Mouse (Mus musculus): ENCODE results near the gene Nr2c2ap. TPM values are rescaled to one million over a fixed set of nuclear protein-coding genes. Genes with fewer than 3 reads are reported as not detected.

Nr2c2ap gene
- 27.2 and 30.4 TPM in 2 replicates for polyA plus RNA-seq (2015; fragmentation: Nextera tagmentation; extraction: Ambion mirVana)

DNA sequence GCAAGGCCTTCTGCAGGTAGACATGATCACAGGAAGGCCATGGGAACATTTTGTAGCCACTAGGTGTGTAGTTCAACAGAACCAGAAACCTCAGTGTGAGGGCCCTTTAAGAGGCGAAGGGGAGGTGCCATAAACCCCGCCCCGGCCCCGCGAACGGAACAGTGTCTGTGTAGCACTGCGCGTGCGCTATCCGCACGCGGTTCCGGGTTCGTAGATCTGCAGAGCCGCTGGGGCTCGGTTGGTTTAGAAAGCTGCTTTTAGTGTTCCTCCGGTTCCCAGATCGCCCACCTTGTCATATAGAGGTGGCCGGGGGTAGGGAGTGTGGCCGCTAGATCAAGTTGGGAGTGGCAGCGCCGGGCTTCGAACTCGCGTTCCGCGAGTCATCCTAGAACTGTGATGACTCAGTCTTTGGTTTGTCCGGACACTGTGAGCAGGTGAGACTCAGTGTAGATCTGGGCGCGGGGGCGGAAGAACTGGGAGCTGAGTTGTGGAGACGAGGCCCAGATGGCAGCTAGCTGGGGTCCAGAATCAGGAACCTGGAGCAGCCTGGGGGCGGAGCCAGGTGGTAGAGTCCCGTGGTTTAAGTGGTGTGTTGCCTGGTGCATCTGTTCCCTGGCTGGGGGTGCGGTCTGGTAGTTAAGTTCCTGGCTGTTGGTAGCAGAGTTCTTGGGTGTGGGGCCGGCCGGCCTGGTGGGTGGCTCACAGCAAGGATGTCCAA, at the start of gene Nr2c2ap:
Nr2c2ap (plus strand) TSS at position 168 of the 718 bp plus-strand sequence.
- 2% methylated on average over 37 of the region's 37 CpGs for WGBS
- Histone ChIP-seq H3K36me3 (peaks cover 36% of the 10 kb centered on the region), H3K4me1 (replicated peaks) (peaks cover 10% of the 10 kb centered on the region), H3K4me3 (replicated peaks) (peak within 1 kb of the TSS; percentile 68), H3K4me2 (replicated peaks) (peak within 1 kb of the TSS; percentile 81), H3K9ac (replicated peaks) (peak within 1 kb of the TSS; percentile 71), H3K27me3 (no peaks in the 10 kb centered on the region), H3K9me3 (no peaks in the 10 kb centered on the region), H3K27ac (peak within 1 kb of the TSS; percentile 42; the same call in 1 of the 2 replicates)
- peak; percentile 90 for ATAC-seq

DNA sequence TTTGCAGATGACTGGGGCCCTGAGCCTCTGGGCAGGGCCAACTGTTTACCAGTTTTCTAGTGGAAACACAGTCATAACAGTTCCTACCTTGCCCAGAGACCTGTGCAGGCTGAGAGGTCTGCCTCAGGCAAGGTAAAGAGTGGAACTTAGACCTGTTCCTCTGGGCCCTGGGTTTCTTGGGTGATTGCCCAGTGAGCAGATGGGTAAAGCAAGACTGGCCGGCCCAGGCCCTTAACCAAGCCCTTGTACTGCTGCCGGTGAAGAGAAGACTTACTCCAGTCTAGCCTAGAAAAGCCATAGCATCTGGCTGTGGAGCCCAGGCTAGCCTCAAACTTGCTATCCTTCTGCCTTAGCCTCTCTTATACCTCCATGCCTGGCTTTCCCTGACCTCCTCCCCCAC, 49.2 kb upstream of the Nr2c2ap start:
- Histone ChIP-seq H3K27ac (no peak overlapping the region), H3K9me3 (no peaks in the 10 kb centered on the region), H3K36me3 (peaks cover 15% of the 10 kb centered on the region; the same call in 1 of the 2 replicates), H3K4me1 (replicated peaks) (peaks cover 19% of the 10 kb centered on the region), H3K4me2 (replicated peaks) (no peak overlapping the region), H3K9ac (replicated peaks) (no peak overlapping the region), H3K4me3 (replicated peaks) (no peak overlapping the region), H3K27me3 (peaks cover 58% of the 10 kb centered on the region)
- ATAC-seq = no peak
- 91% methylated on average over 2 of the region's 2 CpGs for WGBS

DNA sequence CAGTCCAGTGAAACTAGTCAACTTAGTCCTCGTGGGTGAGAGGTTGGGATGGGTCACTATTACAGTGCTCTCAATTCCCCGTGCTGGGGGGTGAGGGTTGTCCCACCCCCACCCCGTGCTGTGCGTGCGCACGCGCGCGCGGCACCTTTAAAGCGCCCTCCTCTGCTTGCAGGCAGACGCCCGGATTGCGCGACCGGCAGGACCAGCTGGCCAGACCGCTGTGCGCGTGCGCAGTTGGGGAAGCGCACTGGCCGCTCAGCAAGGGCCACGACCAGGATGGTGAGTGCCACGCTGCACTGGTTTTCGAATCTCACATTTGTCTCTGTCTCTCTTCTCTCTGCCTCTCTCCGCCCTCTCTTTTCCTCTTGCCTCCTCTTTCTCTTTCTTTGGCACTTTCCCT, 47.8 kb upstream of the Nr2c2ap start, which contains the start of gene Hapln4:
Hapln4 (plus strand) TSS at position 173 of the 400 bp plus-strand sequence.
- Histone ChIP-seq H3K9me3 (no peaks in the 10 kb centered on the region), H3K36me3 (peaks cover 11% of the 10 kb centered on the region; the same call in 1 of the 2 replicates), H3K9ac (replicated peaks) (peak within 1 kb of the TSS; percentile 60), H3K4me3 (replicated peaks) (peak within 1 kb of the TSS; percentile 45), H3K4me1 (replicated peaks) (peaks cover 30% of the 10 kb centered on the region), H3K27ac (no peak within 1 kb of the TSS), H3K27me3 (peaks cover 71% of the 10 kb centered on the region), H3K4me2 (replicated peaks) (peak within 1 kb of the TSS; percentile 74)
- WGBS = under 1% methylated on average over 25 of the region's 26 CpGs
- ATAC-seq = no peak

DNA sequence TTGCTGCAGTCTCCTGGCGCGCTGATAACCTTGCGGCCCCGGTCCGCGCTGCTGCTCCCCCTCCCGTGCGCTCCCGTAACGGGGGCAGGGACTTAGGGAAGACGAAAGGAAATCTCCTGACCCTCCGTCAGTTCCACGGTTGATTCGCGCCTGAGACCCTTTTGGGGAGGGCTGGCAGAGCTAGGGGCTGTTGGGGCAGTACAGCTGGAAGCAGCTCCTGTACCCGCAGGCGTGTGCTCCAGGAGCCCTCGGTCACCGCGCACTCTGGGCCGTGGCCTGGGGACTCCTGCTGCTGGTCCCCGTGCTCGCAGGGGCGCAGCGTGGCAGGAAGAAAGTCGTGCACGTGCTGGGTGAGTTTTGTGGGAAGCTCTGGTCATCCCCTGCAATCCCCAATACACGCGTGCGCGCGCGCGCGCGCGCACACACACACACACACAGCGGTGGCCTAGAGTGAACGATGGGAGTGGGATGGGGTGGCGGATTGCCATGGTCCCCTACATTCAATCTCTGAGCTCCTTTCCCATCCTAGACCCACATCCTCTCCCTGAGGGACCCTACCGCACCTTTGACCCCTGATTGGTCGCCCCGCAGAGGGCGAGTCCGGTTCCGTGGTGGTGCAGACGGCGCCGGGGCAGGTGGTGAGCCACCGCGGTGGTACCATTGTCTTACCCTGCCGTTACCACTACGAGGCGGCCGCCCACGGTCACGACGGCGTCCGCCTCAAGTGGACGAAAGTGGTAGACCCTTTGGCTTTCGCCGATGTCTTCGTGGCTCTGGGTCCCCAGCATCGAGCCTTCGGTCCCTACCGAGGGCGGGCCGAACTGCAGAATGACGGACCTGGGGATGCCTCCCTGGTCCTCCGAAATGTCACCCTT, 46.7 kb upstream of the Nr2c2ap start:
- peaks cover 82% of the 10 kb centered on the region for H3K27me3 ChIP-seq
- no peak overlapping the region for H3K27ac ChIP-seq
- peak overlapping the region; percentile 60 for H3K9ac ChIP-seq (replicated peaks)
- H3K4me1 ChIP-seq (replicated peaks) = peaks cover 37% of the 10 kb centered on the region
- ATAC-seq = peak; percentile 34
- peak overlapping the region; percentile 74 for H3K4me2 ChIP-seq (replicated peaks)
- under 1% methylated on average over 71 of the region's 71 CpGs for WGBS
- peak overlapping the region; percentile 45 for H3K4me3 ChIP-seq (replicated peaks)
- 0 out of 2 replicates have a peak, but pooled peaks cover 6% of the 10 kb centered on the region for H3K36me3 ChIP-seq
- H3K9me3 ChIP-seq = no peaks in the 10 kb centered on the region

DNA sequence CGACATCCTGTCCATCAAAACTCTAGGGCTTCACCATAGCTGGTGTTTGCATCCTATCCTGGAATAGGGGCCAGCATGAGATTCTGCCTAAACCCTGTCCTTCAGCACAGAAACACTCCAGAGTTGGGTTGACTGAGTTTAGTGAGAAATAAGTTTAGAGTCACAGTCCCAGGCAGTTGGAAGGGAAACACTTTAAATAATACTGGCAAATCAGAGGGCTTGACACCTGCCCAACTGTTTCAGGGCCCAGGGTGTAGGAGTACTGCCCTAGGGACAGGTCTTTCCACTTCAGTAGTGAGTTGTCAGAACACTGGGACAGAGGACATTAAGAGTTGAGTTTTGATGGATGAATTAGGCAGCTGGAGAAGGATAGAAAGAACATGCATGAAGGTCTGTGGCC, 45.0 kb upstream of the Nr2c2ap start:
- no peak for ATAC-seq

DNA sequence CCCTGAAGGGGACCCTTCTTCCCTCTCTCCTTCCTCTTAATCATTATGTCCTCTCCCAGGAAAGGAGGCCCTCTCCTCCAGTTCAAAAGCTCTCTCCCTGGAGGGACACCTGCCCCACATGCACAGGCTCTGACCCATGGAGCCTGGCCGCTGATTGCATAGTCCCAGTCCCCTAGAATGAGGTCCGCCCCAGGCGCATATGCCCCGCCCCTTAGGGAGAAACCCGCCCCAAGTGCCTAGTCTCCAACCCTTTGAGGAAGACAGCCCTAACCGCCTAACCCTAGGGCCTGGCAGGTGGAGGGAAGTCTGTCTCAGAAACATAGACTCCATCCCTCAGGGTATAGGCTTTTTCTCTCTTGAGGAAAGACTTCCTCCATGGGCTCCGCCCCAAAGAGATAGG, 43.9 kb upstream of the Nr2c2ap start:
- H3K9me3 ChIP-seq = no peaks in the 10 kb centered on the region
- peaks cover 48% of the 10 kb centered on the region for H3K4me1 ChIP-seq (replicated peaks)
- peak overlapping the region; percentile 45; the same call in 1 of the 2 replicates for H3K4me3 ChIP-seq (replicated peaks)
- WGBS = 5% methylated on average over 7 of the region's 7 CpGs
- no peak overlapping the region for H3K9ac ChIP-seq (replicated peaks)
- peak; percentile 7; the same call in 1 of the 2 replicates for ATAC-seq
- H3K4me2 ChIP-seq (replicated peaks) = no peak overlapping the region
- no peak overlapping the region for H3K27ac ChIP-seq
- H3K27me3 ChIP-seq = peaks cover 82% of the 10 kb centered on the region
- no peaks in the 10 kb centered on the region for H3K36me3 ChIP-seq

More for the DNA sequence above, 45.0 kb upstream of the Nr2c2ap start:
- no peak overlapping the region for H3K4me2 ChIP-seq (replicated peaks)
- H3K9ac ChIP-seq (replicated peaks) = no peak overlapping the region
- no peak overlapping the region for H3K27ac ChIP-seq
- WGBS = 61% methylated on average over 1 of the region's 1 CpGs
- no peak overlapping the region for H3K4me3 ChIP-seq (replicated peaks)
- H3K9me3 ChIP-seq = no peaks in the 10 kb centered on the region
- peaks cover 48% of the 10 kb centered on the region for H3K4me1 ChIP-seq (replicated peaks)
- no peaks in the 10 kb centered on the region for H3K36me3 ChIP-seq
- peaks cover 92% of the 10 kb centered on the region for H3K27me3 ChIP-seq

DNA sequence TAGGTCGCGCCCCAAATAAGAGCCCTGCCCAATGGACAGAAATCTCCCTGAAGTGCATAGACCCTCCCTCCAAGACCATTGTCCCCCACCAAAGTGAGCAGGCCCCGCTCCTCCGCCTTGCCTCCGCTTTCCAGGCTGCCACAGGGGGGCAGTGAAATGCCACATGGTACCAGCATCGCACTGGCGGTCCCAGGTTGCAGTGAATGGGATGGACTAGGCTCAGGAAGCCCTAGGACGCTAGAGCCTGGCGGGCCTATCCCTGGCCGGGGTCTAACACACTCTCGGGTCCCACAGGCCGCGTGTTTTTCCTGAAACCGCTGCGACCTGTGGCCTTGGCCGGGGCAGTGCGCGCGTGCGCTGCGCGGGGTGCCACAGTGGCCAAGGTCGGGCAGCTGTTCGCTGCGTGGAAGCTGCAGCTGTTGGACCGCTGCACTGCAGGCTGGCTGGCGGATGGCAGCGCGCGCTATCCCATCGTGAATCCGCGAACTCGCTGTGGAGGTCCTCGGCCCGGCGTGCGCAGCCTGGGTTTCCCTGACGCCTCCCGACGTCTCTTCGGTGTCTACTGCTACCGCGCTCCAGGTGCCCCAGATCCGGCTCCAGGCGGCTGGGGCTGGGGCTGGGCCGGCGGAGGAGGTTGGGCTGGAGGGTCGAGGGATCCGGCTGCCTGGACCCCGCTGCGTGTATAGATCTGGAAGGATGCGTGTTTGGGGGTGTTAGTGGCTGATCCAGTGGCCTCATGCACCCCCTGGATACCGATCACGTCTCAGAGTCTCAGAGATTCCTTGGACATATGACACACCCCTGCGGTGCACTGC, 43.1 kb upstream of the Nr2c2ap start:
- Histone ChIP-seq H3K27me3 (peaks cover 74% of the 10 kb centered on the region), H3K9me3 (no peaks in the 10 kb centered on the region), H3K36me3 (no peaks in the 10 kb centered on the region), H3K9ac (replicated peaks) (peak overlapping the region; percentile 50), H3K4me1 (replicated peaks) (peaks cover 47% of the 10 kb centered on the region), H3K4me3 (replicated peaks) (peak overlapping the region; percentile 45), H3K4me2 (replicated peaks) (peak overlapping the region; percentile 79), H3K27ac (no peak overlapping the region)
- WGBS = 5% methylated on average over 56 of the region's 56 CpGs
- ATAC-seq = peak; percentile 79

DNA sequence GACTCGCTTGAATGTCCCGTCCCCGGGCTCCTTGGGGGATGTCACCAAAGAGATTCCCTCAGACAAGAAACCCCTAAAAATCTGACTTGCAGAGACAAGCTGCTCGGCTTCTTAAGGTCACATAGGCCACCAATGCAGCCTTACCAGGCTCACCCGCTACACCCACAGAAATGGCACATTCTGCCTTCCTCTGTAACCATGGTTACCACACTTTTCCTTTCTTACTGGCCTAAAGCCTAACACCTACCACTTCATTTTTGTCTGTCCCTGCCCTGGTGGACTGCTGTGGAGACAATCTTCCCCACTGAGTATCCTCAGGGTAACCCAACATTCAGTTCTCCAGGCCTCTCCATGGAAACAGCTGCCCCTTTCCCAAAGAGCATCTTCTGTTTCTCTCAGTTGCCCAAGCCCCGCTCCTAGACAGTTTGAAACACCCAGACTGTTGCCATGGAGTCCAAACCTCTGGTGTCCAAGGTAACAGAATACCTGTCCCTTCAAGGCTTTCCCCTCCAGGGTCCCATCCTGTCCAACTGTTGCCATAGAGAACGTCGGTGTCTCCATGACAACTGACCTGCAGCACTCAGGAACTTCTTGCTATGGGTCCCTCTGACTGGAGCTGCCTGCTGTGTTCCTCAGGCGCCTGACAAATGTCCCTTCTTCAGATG, 41.7 kb upstream of the Nr2c2ap start:
- WGBS = 42% methylated on average over 9 of the region's 9 CpGs
- H3K9ac ChIP-seq (replicated peaks) = peak overlapping the region; percentile 15; the same call in 1 of the 2 replicates
- H3K27ac ChIP-seq = no peak overlapping the region
- H3K27me3 ChIP-seq = peaks cover 60% of the 10 kb centered on the region
- H3K9me3 ChIP-seq = no peaks in the 10 kb centered on the region
- H3K4me2 ChIP-seq (replicated peaks) = no peak overlapping the region
- peaks cover 5% of the 10 kb centered on the region for H3K36me3 ChIP-seq
- peak; percentile 7; the same call in 1 of the 2 replicates for ATAC-seq
- peaks cover 33% of the 10 kb centered on the region for H3K4me1 ChIP-seq (replicated peaks)
- H3K4me3 ChIP-seq (replicated peaks) = no peak overlapping the region

DNA sequence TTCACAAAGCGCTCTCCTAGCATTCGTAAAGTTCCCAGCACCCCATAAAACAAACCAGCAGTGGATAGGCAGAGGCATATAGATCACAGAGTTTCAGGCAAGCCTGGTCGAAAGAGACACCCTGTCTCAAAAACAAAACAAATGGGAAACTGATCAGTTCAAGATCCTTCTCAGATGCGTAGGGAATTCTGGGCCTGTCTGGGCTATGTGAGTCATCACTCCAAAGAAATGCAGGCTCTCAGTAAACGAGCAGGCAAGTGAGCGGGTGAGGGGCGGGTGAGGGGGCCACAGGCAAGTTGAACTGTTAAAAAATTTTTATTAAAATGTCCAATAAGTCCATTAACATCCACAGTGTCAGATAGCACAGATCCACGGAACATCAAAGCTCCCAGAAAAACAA, 38.3 kb upstream of the Nr2c2ap start:
- H3K4me2 ChIP-seq (replicated peaks) = no peak overlapping the region
- H3K4me1 ChIP-seq (replicated peaks) = peaks cover 23% of the 10 kb centered on the region
- ATAC-seq = no peak
- H3K9ac ChIP-seq (replicated peaks) = no peak overlapping the region
- peaks cover 26% of the 10 kb centered on the region for H3K27me3 ChIP-seq
- H3K27ac ChIP-seq = 0 out of 2 replicates have a peak overlapping the region, but pooled peaks have one; percentile 1
- 64% methylated on average over 8 of the region's 8 CpGs for WGBS
- no peaks in the 10 kb centered on the region for H3K9me3 ChIP-seq
- H3K4me3 ChIP-seq (replicated peaks) = no peak overlapping the region
- H3K36me3 ChIP-seq = peaks cover 38% of the 10 kb centered on the region

DNA sequence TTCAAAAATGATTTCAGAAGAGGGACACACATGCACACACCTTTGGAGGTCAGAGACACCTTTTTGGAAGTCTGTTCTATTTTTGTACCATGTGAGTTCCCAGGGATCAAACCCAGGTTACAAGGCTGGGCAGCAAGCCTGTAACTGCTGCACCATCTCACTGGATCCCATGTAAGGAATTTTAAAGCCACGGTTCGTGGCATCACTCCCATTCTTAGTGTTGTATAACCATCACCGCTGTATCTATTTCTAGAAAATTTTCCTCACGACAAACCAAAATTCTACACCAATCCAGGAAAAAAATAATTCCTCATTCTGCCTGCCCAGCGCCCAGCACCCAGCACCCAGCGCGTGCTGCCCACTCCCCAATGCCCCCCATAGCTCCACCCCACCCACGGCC, 31.9 kb upstream of the Nr2c2ap start:
- H3K9ac ChIP-seq (replicated peaks) = no peak overlapping the region
- no peak overlapping the region for H3K4me3 ChIP-seq (replicated peaks)
- 78% methylated on average over 8 of the region's 8 CpGs for WGBS
- no peaks in the 10 kb centered on the region for H3K27me3 ChIP-seq
- H3K27ac ChIP-seq = no peak overlapping the region
- peaks cover 98% of the 10 kb centered on the region for H3K36me3 ChIP-seq
- no peak for ATAC-seq
- H3K4me2 ChIP-seq (replicated peaks) = no peak overlapping the region
- H3K9me3 ChIP-seq = no peaks in the 10 kb centered on the region
- peaks cover under 1% of the 10 kb centered on the region; the same call in 1 of the 2 replicates for H3K4me1 ChIP-seq (replicated peaks)

DNA sequence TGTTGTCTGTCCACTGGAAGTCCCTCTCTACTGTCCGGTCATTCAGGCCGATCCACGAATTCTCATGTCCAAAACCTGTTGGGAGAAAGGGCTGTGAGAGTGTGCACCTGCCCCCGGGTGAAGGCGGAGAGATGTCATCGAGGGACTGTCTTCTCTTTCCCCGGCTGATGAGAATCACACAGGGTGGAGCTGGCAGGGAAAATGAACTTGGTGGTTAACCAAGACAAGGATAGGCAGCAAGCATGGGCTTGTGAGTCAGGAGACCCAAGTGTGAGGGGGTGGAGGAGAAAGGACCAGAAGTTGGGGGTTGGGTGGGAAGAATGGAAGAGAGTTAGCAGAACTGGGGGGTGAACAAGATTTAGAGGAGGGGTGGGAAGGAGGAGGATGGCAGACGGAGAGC, 30.9 kb upstream of the Nr2c2ap start:
- Histone ChIP-seq H3K4me1 (replicated peaks) (peaks cover 9% of the 10 kb centered on the region; the same call in 1 of the 2 replicates), H3K4me3 (replicated peaks) (no peak overlapping the region), H3K36me3 (peaks cover 97% of the 10 kb centered on the region), H3K27me3 (no peaks in the 10 kb centered on the region), H3K9me3 (no peaks in the 10 kb centered on the region), H3K9ac (replicated peaks) (no peak overlapping the region), H3K4me2 (replicated peaks) (no peak overlapping the region), H3K27ac (no peak overlapping the region)
- WGBS = 88% methylated on average over 8 of the region's 8 CpGs
- ATAC-seq = no peak

All from midbrain, embryonic 13.5 days (tissue).